ENCODE assay signal across 28 mouse cellular contexts in genomic region chr15:89398146-89398545, GRCm38 (mm10). TPM values are rescaled to one million over a fixed set of nuclear protein-coding genes. Genes with fewer than 3 reads are reported as not detected.
"Had no signal": no experiment of that assay in that cellular context is flagged by ENCODE, and none has a peak within 500 bp of the region (broad histone marks: within the 10 kb centered on the region; RNA-seq: fewer than 3 reads in every experiment).

No protein-coding gene starts in this region.

- H3K4me1 ChIP-seq: limb, embryonic 12.5 days; limb, embryonic 15.5 days; midbrain, embryonic 12.5 days had no signal

- H3K4me2 ChIP-seq: limb, embryonic 12.5 days; limb, embryonic 15.5 days; liver, embryonic 11.5 days; lung, embryonic 14.5 days; midbrain, embryonic 12.5 days had no signal

- H3K27me3 ChIP-seq: limb, embryonic 12.5 days; limb, embryonic 15.5 days; midbrain, embryonic 12.5 days had no signal

- H3K4me3 ChIP-seq: layer of hippocampus, adult 2 months; left cerebral cortex, adult 2 months; limb, embryonic 12.5 days; limb, embryonic 15.5 days; midbrain, embryonic 12.5 days had no signal

- H3K9me3 ChIP-seq: limb, embryonic 12.5 days; limb, embryonic 15.5 days; midbrain, embryonic 12.5 days had no signal

- H3K27ac ChIP-seq: kidney, postnatal 0 days; layer of hippocampus, adult 2 months; left cerebral cortex, adult 2 months; limb, embryonic 12.5 days; limb, embryonic 15.5 days; liver, embryonic 14.5 days; macrophage; midbrain, embryonic 12.5 days had no signal

- ATAC-seq: liver, postnatal 0 days; lung, postnatal 0 days; midbrain, embryonic 16.5 days had no signal

- DNase-seq: kidney, adult 9 months; kidney, postnatal 25 days; layer of hippocampus, adult 9-11 months; liver, postnatal 0 days; lung, embryonic 14.5 days; right cerebral cortex, postnatal 25 days; thymus, adult 18-20 months; thymus, postnatal 36 days had no signal

- H3K9ac ChIP-seq: limb, embryonic 12.5 days; limb, embryonic 15.5 days; liver, embryonic 14.5 days; liver, postnatal 0 days; lung, embryonic 14.5 days; midbrain, embryonic 12.5 days had no signal

- H3K36me3 ChIP-seq: limb, embryonic 12.5 days; limb, embryonic 15.5 days; midbrain, embryonic 12.5 days had no signal

RNA-seq across cellular contexts. Expression of gene Syce3, which starts 12.2 kb away (rescaled TPM):
- total RNA-seq: layer of hippocampus, adult 2 months; layer of hippocampus, postnatal 25 days; left cerebral cortex, adult 2 months; left cerebral cortex, postnatal 10 days; left cerebral cortex, postnatal 36 days; megakaryocyte, adult 5-6 weeks had no signal
- polyA plus RNA-seq: kidney, postnatal 0 days; limb, embryonic 12.5 days; limb, embryonic 15.5 days; liver, embryonic 11.5 days; liver, embryonic 14.5 days; liver, postnatal 0 days; lung, embryonic 14.5 days; lung, postnatal 0 days; macrophage; midbrain, embryonic 12.5 days; midbrain, embryonic 16.5 days; neural tube, embryonic 11.5 days; neural tube, embryonic 14.5 days; spleen, adult 2 months; stomach, embryonic 16.5 days; urinary bladder, adult 2 months had no signal

RNA-seq across cellular contexts. Expression of gene Klhdc7b, which starts 13.4 kb away (rescaled TPM):
- total RNA-seq: left cerebral cortex, postnatal 10 days; megakaryocyte, adult 5-6 weeks had no signal
- polyA plus RNA-seq: kidney, postnatal 0 days; limb, embryonic 12.5 days; limb, embryonic 15.5 days; liver, embryonic 11.5 days; liver, embryonic 14.5 days; liver, postnatal 0 days; lung, embryonic 14.5 days; lung, postnatal 0 days; macrophage; midbrain, embryonic 12.5 days; neural tube, embryonic 11.5 days; spleen, adult 2 months; urinary bladder, adult 2 months had no signal

RNA-seq across cellular contexts. Expression of gene Odf3b, which starts 19.1 kb away (rescaled TPM):
- total RNA-seq: megakaryocyte, adult 5-6 weeks had no signal
- polyA plus RNA-seq: macrophage had no signal
